Mouse (Mus musculus): ENCODE measurements at regions not wholly inside any gene's neighbourhood (a gene's known extent, or its start where the extent isn't known, plus 50 kb on each side); places are given as distances from the start of the nearest gene placed in this dataset.
A peak's percentile ranks its signal among the peaks of the same experiment; 100 is the strongest.

DNA sequence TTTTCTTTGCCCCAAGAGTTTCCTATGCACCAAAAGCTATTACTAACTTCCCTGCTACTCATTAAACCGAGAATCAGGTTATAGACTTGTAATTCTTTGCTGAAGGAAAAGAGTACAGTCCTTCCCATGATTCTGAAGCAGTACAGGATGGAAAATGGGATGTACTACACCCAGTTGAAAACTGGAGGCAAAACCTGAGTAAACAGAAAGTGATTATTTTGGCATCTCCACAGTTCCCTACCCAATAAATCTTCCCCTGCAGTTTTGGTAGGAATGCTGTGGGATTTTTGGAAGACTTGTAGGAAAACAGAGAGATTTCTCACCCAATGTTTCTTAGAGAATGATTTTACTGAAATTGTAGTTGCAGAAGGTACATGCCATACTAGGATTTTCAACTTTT lies 268.5 kb downstream of the Dio2 start:
- H3K27me3 ChIP-seq (replicated peaks; ENCODE audit: control insufficient read depth, insufficient read depth, low read length) = no peaks in the 10 kb centered on the region
- H3K4me1 ChIP-seq (ENCODE audit: control insufficient read depth, insufficient read depth, low read depth, low read length) = no peaks in the 10 kb centered on the region
- no peak overlapping the region for H3K4me3 ChIP-seq (ENCODE audit: low read length)
- 69% methylated on average over 1 of the region's 1 CpGs for WGBS
- no peak for ATAC-seq
- H3K4me2 ChIP-seq (ENCODE audit: low read length) = no peak overlapping the region
- H3K9me3 ChIP-seq (ENCODE audit: control insufficient read depth, low read length) = no peaks in the 10 kb centered on the region
- H3K36me3 ChIP-seq (ENCODE audit: control insufficient read depth, insufficient read depth, low read length) = no peaks in the 10 kb centered on the region
- H3K9ac ChIP-seq (ENCODE audit: low read depth, low read length) = no peak overlapping the region
- no peak overlapping the region for H3K27ac ChIP-seq (ENCODE audit: low read depth, low read length)

DNA sequence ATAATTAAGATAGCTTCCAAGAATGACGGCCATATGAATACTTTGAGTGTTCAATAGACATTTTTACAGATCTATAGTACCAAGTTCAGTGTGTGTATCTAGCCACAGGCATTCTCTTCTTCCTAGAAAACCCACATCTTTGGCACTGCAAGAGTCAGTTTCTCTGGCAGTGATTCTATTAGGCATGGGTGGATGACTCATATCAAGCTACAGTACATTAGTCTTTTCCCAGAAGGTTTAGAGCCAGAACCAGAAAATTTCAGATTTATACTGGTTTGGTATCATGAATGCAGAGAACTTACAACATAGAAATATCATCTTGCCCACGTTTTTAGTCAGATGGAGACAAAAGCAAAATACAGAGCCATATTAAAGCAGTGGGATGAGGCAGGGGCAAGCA lies 278.1 kb downstream of the Dio2 start:
- H3K27me3 ChIP-seq (replicated peaks; ENCODE audit: control insufficient read depth, insufficient read depth, low read length) = no peaks in the 10 kb centered on the region
- no peak overlapping the region for H3K4me3 ChIP-seq (ENCODE audit: low read length)
- no peaks in the 10 kb centered on the region for H3K9me3 ChIP-seq (ENCODE audit: control insufficient read depth, low read length)
- no peak for ATAC-seq
- H3K9ac ChIP-seq (ENCODE audit: low read depth, low read length) = no peak overlapping the region
- no peaks in the 10 kb centered on the region for H3K4me1 ChIP-seq (ENCODE audit: control insufficient read depth, insufficient read depth, low read depth, low read length)
- no peak overlapping the region for H3K4me2 ChIP-seq (ENCODE audit: low read length)
- H3K27ac ChIP-seq (ENCODE audit: low read depth, low read length) = no peak overlapping the region
- WGBS = 71% methylated on average over 2 of the region's 2 CpGs
- no peaks in the 10 kb centered on the region for H3K36me3 ChIP-seq (ENCODE audit: control insufficient read depth, insufficient read depth, low read length)

DNA sequence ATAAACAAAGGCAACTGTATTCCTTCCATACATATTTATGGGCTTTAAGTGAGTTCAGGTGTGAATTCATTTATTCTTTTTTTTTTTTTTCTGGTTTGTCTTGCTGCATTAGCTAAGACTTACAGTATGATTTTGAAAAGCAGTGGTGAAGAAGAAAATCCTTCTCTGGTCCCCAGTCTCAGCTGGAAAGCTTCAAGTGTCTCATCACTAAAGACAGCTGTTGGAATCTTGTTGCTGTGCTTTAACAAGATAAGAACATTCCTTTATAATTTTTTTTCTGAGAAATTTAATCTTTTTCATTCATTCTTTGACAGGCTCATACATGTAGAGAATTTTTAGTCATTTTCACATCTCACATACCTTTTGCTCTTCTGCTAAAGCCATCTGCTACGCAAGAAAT lies 297.6 kb downstream of the Dio2 start:
- no peak overlapping the region for H3K9ac ChIP-seq (ENCODE audit: low read depth, low read length)
- no peaks in the 10 kb centered on the region for H3K9me3 ChIP-seq (ENCODE audit: control insufficient read depth, low read length)
- H3K27me3 ChIP-seq (replicated peaks; ENCODE audit: control insufficient read depth, insufficient read depth, low read length) = no peaks in the 10 kb centered on the region
- H3K4me3 ChIP-seq (ENCODE audit: low read length) = no peak overlapping the region
- no peaks in the 10 kb centered on the region for H3K4me1 ChIP-seq (ENCODE audit: control insufficient read depth, insufficient read depth, low read depth, low read length)
- 68% methylated on average over 1 of the region's 1 CpGs for WGBS
- ATAC-seq = no peak
- no peak overlapping the region for H3K27ac ChIP-seq (ENCODE audit: low read depth, low read length)
- H3K36me3 ChIP-seq (ENCODE audit: control insufficient read depth, insufficient read depth, low read length) = no peaks in the 10 kb centered on the region
- no peak overlapping the region for H3K4me2 ChIP-seq (ENCODE audit: low read length)

DNA sequence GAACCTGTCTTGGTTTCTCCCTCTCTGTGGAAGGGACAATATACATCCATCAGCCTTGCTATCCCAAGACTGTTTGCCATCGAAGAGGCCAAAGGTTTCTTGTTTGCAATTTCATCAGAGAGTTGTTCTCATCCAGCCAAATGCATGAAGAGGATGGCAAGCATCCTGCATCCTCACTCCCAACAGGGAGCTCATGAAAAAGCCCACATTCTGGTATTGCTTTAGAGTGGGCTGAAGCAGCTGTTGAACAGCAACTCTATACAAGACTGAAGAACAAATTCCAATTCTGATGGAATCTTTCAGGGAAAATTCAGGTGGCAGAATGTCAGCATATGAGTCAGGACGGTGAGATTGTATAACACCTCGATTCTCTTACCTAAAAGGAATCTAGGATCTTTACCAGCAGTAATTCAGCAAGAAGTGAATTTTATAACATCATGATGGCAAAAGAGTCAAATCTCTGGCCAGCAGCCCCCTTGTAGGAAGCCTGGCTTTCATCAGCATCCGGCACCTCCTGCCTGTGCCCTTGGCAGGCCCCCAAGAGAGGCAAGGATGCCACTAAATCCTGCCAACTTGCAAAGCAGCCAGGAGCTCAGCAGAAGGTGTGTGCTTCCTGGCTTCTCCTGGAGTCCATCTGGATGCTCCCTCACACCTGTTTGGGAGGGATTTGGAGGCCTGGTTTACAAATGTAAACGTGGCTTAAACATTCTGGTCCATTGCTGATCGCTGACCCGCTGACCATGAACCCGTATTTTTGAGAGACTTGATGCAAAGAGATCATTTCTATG lies 312.8 kb downstream of the Dio2 start:
- ATAC-seq = peak; percentile 82
- Histone ChIP-seq H3K4me3 (ENCODE audit: low read length) (no peak overlapping the region), H3K27me3 (replicated peaks; ENCODE audit: control insufficient read depth, insufficient read depth, low read length) (no peaks in the 10 kb centered on the region), H3K36me3 (ENCODE audit: control insufficient read depth, insufficient read depth, low read length) (no peaks in the 10 kb centered on the region), H3K9ac (ENCODE audit: low read depth, low read length) (no peak overlapping the region), H3K4me1 (ENCODE audit: control insufficient read depth, insufficient read depth, low read depth, low read length) (no peaks in the 10 kb centered on the region), H3K27ac (ENCODE audit: low read depth, low read length) (no peak overlapping the region), H3K4me2 (ENCODE audit: low read length) (no peak overlapping the region), H3K9me3 (ENCODE audit: control insufficient read depth, low read length) (no peaks in the 10 kb centered on the region)
- 70% methylated on average over 8 of the region's 8 CpGs for WGBS

DNA sequence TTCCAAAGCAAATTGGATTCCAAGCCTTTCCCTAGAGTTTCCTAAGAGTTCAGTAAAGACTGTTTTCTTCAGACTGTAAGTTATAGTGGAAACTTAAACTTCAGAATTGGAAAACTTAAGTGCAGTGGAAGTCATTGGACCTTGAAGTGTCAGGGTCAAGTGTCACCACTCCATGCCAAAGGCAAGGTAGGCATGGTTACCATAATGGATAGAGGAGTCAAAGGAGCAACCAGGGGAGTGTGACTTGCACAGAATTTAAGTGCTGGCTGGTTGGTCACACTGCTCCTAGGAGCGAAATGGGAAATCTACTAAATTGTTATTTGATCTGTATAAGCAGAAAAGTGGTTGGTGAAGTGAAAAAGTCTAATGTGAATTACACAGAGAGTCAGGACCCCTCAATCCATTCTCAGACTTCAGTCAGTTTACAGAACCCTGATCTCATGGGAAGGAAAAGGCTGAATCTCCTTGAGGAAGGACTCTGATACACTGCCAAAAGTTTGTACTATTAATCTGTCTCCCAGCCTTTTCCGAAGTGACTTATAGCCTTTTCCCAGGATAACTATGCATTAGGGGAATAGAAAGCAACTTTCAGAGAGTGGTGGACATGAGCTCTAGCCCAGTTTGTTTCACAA lies 320.5 kb downstream of the Dio2 start:
- H3K9me3 ChIP-seq (ENCODE audit: control insufficient read depth, low read length) = no peaks in the 10 kb centered on the region
- WGBS = 83% methylated on average over 2 of the region's 2 CpGs
- no peak overlapping the region for H3K4me2 ChIP-seq (ENCODE audit: low read length)
- H3K27ac ChIP-seq (ENCODE audit: low read depth, low read length) = no peak overlapping the region
- no peak overlapping the region for H3K4me3 ChIP-seq (ENCODE audit: low read length)
- H3K36me3 ChIP-seq (ENCODE audit: control insufficient read depth, insufficient read depth, low read length) = no peaks in the 10 kb centered on the region
- no peak for ATAC-seq
- H3K27me3 ChIP-seq (replicated peaks; ENCODE audit: control insufficient read depth, insufficient read depth, low read length) = no peaks in the 10 kb centered on the region
- no peak overlapping the region for H3K9ac ChIP-seq (ENCODE audit: low read depth, low read length)
- no peaks in the 10 kb centered on the region for H3K4me1 ChIP-seq (ENCODE audit: control insufficient read depth, insufficient read depth, low read depth, low read length)

DNA sequence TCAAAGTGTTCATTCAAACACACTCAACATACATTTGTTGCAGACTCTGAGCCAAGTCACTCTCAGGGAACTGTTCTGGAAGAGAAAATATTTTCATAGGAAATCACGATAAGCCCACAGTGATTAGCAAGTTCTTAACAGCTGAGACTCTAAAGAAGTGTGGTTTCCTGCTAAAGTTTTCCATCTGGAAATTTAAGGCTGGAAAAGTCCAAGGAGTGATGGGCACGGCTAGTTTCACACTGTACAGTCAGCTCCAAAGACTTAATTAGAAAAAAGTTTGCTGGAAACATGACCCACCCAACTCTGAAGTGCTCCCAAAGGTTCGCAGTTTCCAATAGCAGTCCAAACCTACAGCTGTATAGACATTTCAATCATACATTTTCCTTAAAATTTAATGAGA lies 329.5 kb downstream of the Dio2 start:
- ATAC-seq = no peak
- Histone ChIP-seq H3K9me3 (ENCODE audit: control insufficient read depth, low read length) (no peaks in the 10 kb centered on the region), H3K4me2 (ENCODE audit: low read length) (no peak overlapping the region), H3K27me3 (replicated peaks; ENCODE audit: control insufficient read depth, insufficient read depth, low read length) (no peaks in the 10 kb centered on the region), H3K4me3 (ENCODE audit: low read length) (no peak overlapping the region), H3K27ac (ENCODE audit: low read depth, low read length) (no peak overlapping the region), H3K9ac (ENCODE audit: low read depth, low read length) (no peak overlapping the region), H3K36me3 (ENCODE audit: control insufficient read depth, insufficient read depth, low read length) (no peaks in the 10 kb centered on the region), H3K4me1 (ENCODE audit: control insufficient read depth, insufficient read depth, low read depth, low read length) (no peaks in the 10 kb centered on the region)
- WGBS = 82% methylated on average over 3 of the region's 3 CpGs

DNA sequence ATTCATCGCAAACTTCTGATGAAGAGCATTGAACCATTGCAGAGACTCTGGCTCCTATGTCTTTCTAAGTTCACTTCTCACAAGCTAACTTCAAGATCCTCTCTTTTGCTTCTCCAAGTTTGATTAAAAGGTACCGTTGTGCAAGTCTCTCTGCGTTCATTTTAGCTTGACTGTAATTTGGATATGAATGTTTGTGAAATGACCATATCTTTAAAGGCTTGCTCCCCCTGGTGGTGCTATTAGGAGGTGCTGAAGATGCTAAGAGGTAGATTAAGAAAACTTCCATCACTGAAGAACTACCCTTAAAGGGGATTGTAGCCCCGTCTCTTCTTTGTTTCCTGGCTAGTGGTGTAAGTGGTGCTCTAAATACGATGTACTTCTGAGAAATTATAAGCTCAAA lies 339.7 kb downstream of the Dio2 start:
- WGBS = 82% methylated on average over 5 of the region's 5 CpGs
- no peak overlapping the region for H3K4me2 ChIP-seq (ENCODE audit: low read length)
- H3K9me3 ChIP-seq (ENCODE audit: control insufficient read depth, low read length) = no peaks in the 10 kb centered on the region
- H3K4me3 ChIP-seq (ENCODE audit: low read length) = no peak overlapping the region
- H3K4me1 ChIP-seq (ENCODE audit: control insufficient read depth, insufficient read depth, low read depth, low read length) = no peaks in the 10 kb centered on the region
- no peak for ATAC-seq
- no peaks in the 10 kb centered on the region for H3K27me3 ChIP-seq (replicated peaks; ENCODE audit: control insufficient read depth, insufficient read depth, low read length)
- H3K9ac ChIP-seq (ENCODE audit: low read depth, low read length) = no peak overlapping the region
- no peak overlapping the region for H3K27ac ChIP-seq (ENCODE audit: low read depth, low read length)
- no peaks in the 10 kb centered on the region for H3K36me3 ChIP-seq (ENCODE audit: control insufficient read depth, insufficient read depth, low read length)

Measured in hindbrain, embryonic 16.5 days (tissue).